Mouse (Mus musculus) limb, embryonic 13.5 days (tissue): Measurements from ENCODE around the gene Pcsk6. TPM values are rescaled to one million over a fixed set of nuclear protein-coding genes. Genes with fewer than 3 reads are reported as not detected.

ENCODE experiments used
- ATAC-seq: fragments of 200-750 bp; cut with Nextera tagmentation; 2 replicates; pipeline ENCODE4 v1.8.0; 2017; ENCODE audit warnings: low read depth, moderate number of reproducible peaks, moderate TSS enrichment; ENCODE audit not compliant: low FRiP score
- H3K27ac ChIP-seq: fragments of 300-500 bp; sonication (generic); 2 replicates; pipeline ENCODE4 v1.5.1; 2015; ENCODE audit warnings: inconsistent platforms, mild to moderate bottlenecking, moderate library complexity
- H3K27me3 ChIP-seq: fragments of 300-500 bp; sonication (generic); 2 replicates; pipeline ENCODE4 v1.6.1; 2015; ENCODE audit warnings: mild to moderate bottlenecking, inconsistent platforms
- H3K36me3 ChIP-seq: fragments of 300-500 bp; sonication (generic); 2 replicates; pipeline ENCODE4 v1.6.1; 2015; ENCODE audit warnings: inconsistent platforms, mild to moderate bottlenecking, moderate library complexity
- H3K4me1 ChIP-seq: fragments of 300-500 bp; sonication (generic); 2 replicates; pipeline ENCODE4 v1.6.1; 2015; ENCODE audit warnings: inconsistent platforms
- H3K4me2 ChIP-seq: fragments of 300-500 bp; sonication (generic); replicated peaks from 2 replicates; pipeline ENCODE4 v1.6.1; 2015; ENCODE audit warnings: inconsistent platforms, mild to moderate bottlenecking, moderate library complexity
- H3K4me3 ChIP-seq: fragments of 300-500 bp; sonication (generic); 2 replicates; pipeline ENCODE4 v1.5.1; 2015; ENCODE audit warnings: moderate library complexity, mild to moderate bottlenecking, inconsistent platforms
- H3K9ac ChIP-seq: fragments of 300-500 bp; sonication (generic); 2 replicates; pipeline ENCODE4 v1.6.1; 2015; ENCODE audit warnings: mild to moderate bottlenecking, inconsistent platforms
- H3K9me3 ChIP-seq: fragments of 300-500 bp; sonication (generic); 2 replicates; pipeline ENCODE4 v1.6.1; 2016; ENCODE audit warnings: inconsistent platforms
- WGBS: fragments of 180-500 bp; shearing (Covaris S2); methylation state at CpG from one replicate; pipeline ENCODE4 v1.1.7; 2015; 5-methylcytosine and 5-hydroxymethylcytosine counted together
- polyA plus RNA-seq: library from polyadenylated mRNA; unstranded; fragments of >200 nt; fragmentation: Nextera tagmentation; extraction: Ambion mirVana; gene quantifications from 2 replicates; pipeline ENCODE4 v1.2.1, GENCODE M21; 2015

Gene Pcsk6
- polyA plus RNA-seq, 1 experiment from 2014 or later: 8.0 TPM

GRCm38 (mm10) chr7:65891831-65892230 is 30.3 kb downstream of the Pcsk6 start:
- Histone ChIP-seq H3K4me2 (no peak overlapping the region), H3K4me3 (no peak overlapping the region), H3K4me1 (peaks cover 18% of the 10 kb centered on the region), H3K27me3 (0 out of 2 replicates have a peak, but pooled peaks cover 2% of the 10 kb centered on the region), H3K9me3 (no peaks in the 10 kb centered on the region), H3K9ac (no peak overlapping the region), H3K27ac (no peak overlapping the region), H3K36me3 (no peaks in the 10 kb centered on the region)
- WGBS: 83% methylated on average over 7 of the region's 7 CpGs
- no peak for ATAC-seq

- H3K9me3 ChIP-seq: no peaks in the 10 kb centered on the region
- H3K4me1 ChIP-seq: peaks cover 18% of the 10 kb centered on the region
- H3K36me3 ChIP-seq: no peaks in the 10 kb centered on the region
- no peak overlapping the region for H3K27ac ChIP-seq
- WGBS: 77% methylated on average over 9 of the region's 9 CpGs
- no peak for ATAC-seq
- 0 out of 2 replicates have a peak, but pooled peaks cover 2% of the 10 kb centered on the region for H3K27me3 ChIP-seq
- H3K9ac ChIP-seq: no peak overlapping the region
- H3K4me3 ChIP-seq: no peak overlapping the region
- no peak overlapping the region for H3K4me2 ChIP-seq
Observed at GRCm38 (mm10) chr7:65892264-65892828, 30.8 kb downstream of the Pcsk6 start.

- H3K27ac ChIP-seq: no peak overlapping the region
- H3K36me3 ChIP-seq: no peaks in the 10 kb centered on the region
- H3K27me3 ChIP-seq: 0 out of 2 replicates have a peak, but pooled peaks cover 2% of the 10 kb centered on the region
- H3K9me3 ChIP-seq: no peaks in the 10 kb centered on the region
- no peak for ATAC-seq
- H3K4me1 ChIP-seq: peaks cover 13% of the 10 kb centered on the region
- no peak overlapping the region for H3K4me2 ChIP-seq
- 88% methylated on average over 10 of the region's 10 CpGs for WGBS
- H3K9ac ChIP-seq: no peak overlapping the region
- no peak overlapping the region for H3K4me3 ChIP-seq
Observed at GRCm38 (mm10) chr7:65893546-65893945, 32.0 kb downstream of the Pcsk6 start.

GRCm38 (mm10) chr7:65895262-65895661 is 33.7 kb downstream of the Pcsk6 start:
- WGBS: 69% methylated on average over 5 of the region's 5 CpGs

GRCm38 (mm10) chr7:65901231-65901630 is 39.7 kb downstream of the Pcsk6 start:
- no peaks in the 10 kb centered on the region for H3K27me3 ChIP-seq
- H3K4me3 ChIP-seq: no peak overlapping the region
- H3K9me3 ChIP-seq: no peaks in the 10 kb centered on the region
- WGBS: 72% methylated on average over 11 of the region's 11 CpGs
- H3K9ac ChIP-seq: no peak overlapping the region
- peaks cover 23% of the 10 kb centered on the region for H3K4me1 ChIP-seq
- no peak overlapping the region for H3K4me2 ChIP-seq
- peak overlapping the region; percentile 44; the same call in 1 of the 2 replicates for H3K27ac ChIP-seq
- no peaks in the 10 kb centered on the region for H3K36me3 ChIP-seq
- no peak for ATAC-seq

More at GRCm38 (mm10) chr7:65895262-65895661, 33.7 kb downstream of the Pcsk6 start:
- Histone ChIP-seq H3K27ac (no peak overlapping the region), H3K27me3 (0 out of 2 replicates have a peak, but pooled peaks cover 2% of the 10 kb centered on the region), H3K4me2 (no peak overlapping the region), H3K36me3 (no peaks in the 10 kb centered on the region), H3K4me1 (peaks cover 7% of the 10 kb centered on the region), H3K9me3 (no peaks in the 10 kb centered on the region), H3K9ac (no peak overlapping the region), H3K4me3 (no peak overlapping the region)
- ATAC-seq: no peak

GRCm38 (mm10) chr7:65902471-65903180 is 41.1 kb downstream of the Pcsk6 start:
- WGBS: 44% methylated on average over 13 of the region's 13 CpGs

GRCm38 (mm10) chr7:65903456-65903855 is 41.9 kb downstream of the Pcsk6 start:
- Histone ChIP-seq H3K27ac (no peak overlapping the region), H3K4me1 (peaks cover 27% of the 10 kb centered on the region), H3K36me3 (no peaks in the 10 kb centered on the region), H3K4me3 (no peak overlapping the region), H3K9me3 (no peaks in the 10 kb centered on the region), H3K4me2 (no peak overlapping the region), H3K27me3 (no peaks in the 10 kb centered on the region), H3K9ac (no peak overlapping the region)
- 79% methylated on average over 6 of the region's 6 CpGs for WGBS
- ATAC-seq: no peak

More at GRCm38 (mm10) chr7:65902471-65903180, 41.1 kb downstream of the Pcsk6 start:
- 0 out of 2 replicates have a peak overlapping the region, but pooled peaks have one; percentile 58 for H3K27ac ChIP-seq
- peaks cover 23% of the 10 kb centered on the region for H3K4me1 ChIP-seq
- no peaks in the 10 kb centered on the region for H3K36me3 ChIP-seq
- no peak overlapping the region for H3K4me2 ChIP-seq
- no peak overlapping the region for H3K4me3 ChIP-seq
- no peaks in the 10 kb centered on the region for H3K9me3 ChIP-seq
- H3K9ac ChIP-seq: peak overlapping the region; percentile 48; the same call in 1 of the 2 replicates
- H3K27me3 ChIP-seq: no peaks in the 10 kb centered on the region
- no peak for ATAC-seq

- ATAC-seq: no peak
- no peak overlapping the region for H3K4me3 ChIP-seq
- no peaks in the 10 kb centered on the region for H3K27me3 ChIP-seq
- 89% methylated on average over 9 of the region's 9 CpGs for WGBS
- no peaks in the 10 kb centered on the region for H3K9me3 ChIP-seq
- no peak overlapping the region for H3K9ac ChIP-seq
- no peak overlapping the region for H3K4me2 ChIP-seq
- no peak overlapping the region for H3K27ac ChIP-seq
- H3K36me3 ChIP-seq: no peaks in the 10 kb centered on the region
- peaks cover 21% of the 10 kb centered on the region for H3K4me1 ChIP-seq
Observed at GRCm38 (mm10) chr7:65906528-65907272, 45.2 kb downstream of the Pcsk6 start.

GRCm38 (mm10) chr7:65909343-65910127 is 48.0 kb downstream of the Pcsk6 start:
- ATAC-seq: no peak
- H3K36me3 ChIP-seq: no peaks in the 10 kb centered on the region
- WGBS: 83% methylated on average over 12 of the region's 12 CpGs
- peaks cover 20% of the 10 kb centered on the region for H3K4me1 ChIP-seq
- no peak overlapping the region for H3K27ac ChIP-seq
- no peak overlapping the region for H3K4me3 ChIP-seq
- no peaks in the 10 kb centered on the region for H3K27me3 ChIP-seq
- H3K9ac ChIP-seq: no peak overlapping the region
- no peaks in the 10 kb centered on the region for H3K9me3 ChIP-seq
- no peak overlapping the region for H3K4me2 ChIP-seq

- no peaks in the 10 kb centered on the region for H3K36me3 ChIP-seq
- peak; percentile 51; the same call in 1 of the 2 replicates for ATAC-seq
- H3K27me3 ChIP-seq: no peaks in the 10 kb centered on the region
- peaks cover 38% of the 10 kb centered on the region for H3K4me1 ChIP-seq
- H3K9ac ChIP-seq: no peak overlapping the region
- no peak overlapping the region for H3K4me2 ChIP-seq
- no peak overlapping the region; the same call in 1 of the 2 replicates for H3K27ac ChIP-seq
- no peaks in the 10 kb centered on the region for H3K9me3 ChIP-seq
- WGBS: 38% methylated on average over 3 of the region's 3 CpGs
- no peak overlapping the region for H3K4me3 ChIP-seq
Observed at GRCm38 (mm10) chr7:65913088-65913610, 51.6 kb downstream of the Pcsk6 start.

- Histone ChIP-seq H3K4me2 (peak overlapping the region; percentile 16), H3K4me3 (no peak overlapping the region), H3K9ac (no peak overlapping the region), H3K27ac (peak overlapping the region; percentile 44; the same call in 1 of the 2 replicates), H3K9me3 (no peaks in the 10 kb centered on the region), H3K36me3 (no peaks in the 10 kb centered on the region), H3K4me1 (peaks cover 42% of the 10 kb centered on the region), H3K27me3 (no peaks in the 10 kb centered on the region)
- 50% methylated on average over 11 of the region's 11 CpGs for WGBS
- no peak for ATAC-seq
Observed at GRCm38 (mm10) chr7:65914761-65915301, 53.3 kb downstream of the Pcsk6 start.
